Mouse (Mus musculus) cerebellum, adult (tissue): Measurements from ENCODE around the gene Obsl1.

Experiments used
- ATAC-seq: cut with Nextera tagmentation; 2 replicates; pipeline ENCODE4 v1.9.2; 2017; ENCODE audit warnings: mild to moderate bottlenecking, moderate library complexity, mixed read lengths; ENCODE audit not compliant: insufficient number of reproducible peaks, low FRiP score, low TSS enrichment

The Obsl1 gene

GRCm38 (mm10) chr1:75441471-75441996, 64.7 kb downstream of the Obsl1 start:
- ATAC-seq: no peak

GRCm38 (mm10) chr1:75440661-75441060, 65.6 kb downstream of the Obsl1 start:
- ATAC-seq: 0 out of 2 replicates have a peak, but pooled peaks have one; percentile 1

GRCm38 (mm10) chr1:75438782-75439181, 67.5 kb downstream of the Obsl1 start:
- ATAC-seq: no peak

GRCm38 (mm10) chr1:75435475-75436328, 70.5 kb downstream of the Obsl1 start, which contains the start of gene Gmppa:
Gmppa (plus strand) TSS chr1:75435930.
- ATAC-seq: peak; percentile 73
